Mouse (Mus musculus) left cerebral cortex, postnatal 25 days (tissue): Measurements from ENCODE around the gene Dcaf6. TPM values are rescaled to one million over a fixed set of nuclear protein-coding genes. Genes with fewer than 3 reads are reported as not detected.
A peak's percentile ranks its signal among the peaks of the same experiment; 100 is the strongest.

Experiments
- DNase-seq, 2 experiments: peaks; one replicate each; pipeline ENCODE4 v3.0.0; 2022; ENCODE audit warnings: low spot score in 2 of 2, mixed read lengths in 1 of 2
- intact Hi-C: fragments of 180-260 bp; cut with DNase I; formaldehyde crosslinking; loops from one replicate; pipeline ENCODE4 v1.15.1; 2025
- total RNA-seq, 2 experiments: library from RNA; stranded (reverse); gene quantifications; 2 replicates each; pipeline ENCODE4 v1.2.3; 2021

Gene Dcaf6
- total RNA-seq, 2 experiments from 2014 or later: 90.9 to 101 TPM

DNA sequence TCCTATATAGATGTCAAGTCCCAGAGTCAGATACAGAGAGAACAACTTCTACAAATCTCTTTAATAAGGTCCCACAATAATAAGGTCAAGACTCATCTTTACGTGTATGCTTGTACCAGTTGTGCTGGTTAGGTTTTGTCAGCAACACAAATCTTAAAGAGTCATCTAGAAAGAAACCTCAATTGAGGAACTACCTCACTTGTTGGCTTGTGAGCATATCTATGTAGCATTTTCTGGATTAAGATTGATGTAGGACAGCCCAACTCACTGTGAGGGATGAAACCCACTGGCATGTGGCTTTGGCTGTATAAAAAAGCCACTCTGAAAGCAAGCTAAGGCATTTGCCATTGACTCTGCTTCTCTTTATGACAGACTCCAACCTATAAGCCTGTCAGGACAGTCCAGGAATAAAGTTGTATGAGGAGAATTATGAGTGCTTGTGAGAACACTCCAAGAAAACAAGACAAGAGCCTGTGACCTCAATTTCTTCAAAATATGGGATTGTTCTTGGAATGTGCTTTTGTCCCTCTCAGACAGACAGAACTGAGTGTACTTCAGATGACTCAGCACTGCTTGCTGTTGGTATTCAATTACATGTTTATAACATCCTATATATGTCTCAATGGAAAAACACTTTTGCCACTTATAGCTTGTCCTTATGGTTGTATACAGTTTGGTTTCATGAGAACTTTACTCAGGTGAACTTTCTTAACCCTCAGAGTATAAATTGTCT lies 21.8 kb downstream of the Dcaf6 start:
- intact Hi-C loops: no loop called here
- DNase-seq: no peak

DNA sequence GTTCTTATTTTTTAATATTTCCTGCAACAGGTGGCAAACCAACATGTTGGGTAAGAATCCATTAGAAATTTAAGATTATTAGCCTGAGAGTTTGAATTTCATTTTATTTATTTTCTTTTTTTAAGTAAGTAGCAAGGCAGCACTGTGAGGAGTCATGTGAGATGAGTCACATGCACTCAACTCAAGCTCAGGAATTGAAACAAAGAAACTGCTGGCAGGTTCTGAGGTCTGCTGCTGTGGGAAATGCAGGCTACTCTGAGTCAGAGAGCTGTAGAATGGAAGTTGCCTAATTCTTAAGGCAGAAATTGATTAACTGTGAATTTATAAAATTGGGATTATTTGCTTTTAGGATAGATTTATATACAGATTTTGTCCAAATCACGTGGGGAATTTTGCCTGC lies 27.4 kb downstream of the Dcaf6 start:
- DNase-seq: no peak
- intact Hi-C loops: no loop called here

GRCm38 (mm10) chr1:165426254-165426653 lies 34.0 kb downstream of the Dcaf6 start:
- DNase-seq: no peak
- intact Hi-C loops: no loop called here

DNA sequence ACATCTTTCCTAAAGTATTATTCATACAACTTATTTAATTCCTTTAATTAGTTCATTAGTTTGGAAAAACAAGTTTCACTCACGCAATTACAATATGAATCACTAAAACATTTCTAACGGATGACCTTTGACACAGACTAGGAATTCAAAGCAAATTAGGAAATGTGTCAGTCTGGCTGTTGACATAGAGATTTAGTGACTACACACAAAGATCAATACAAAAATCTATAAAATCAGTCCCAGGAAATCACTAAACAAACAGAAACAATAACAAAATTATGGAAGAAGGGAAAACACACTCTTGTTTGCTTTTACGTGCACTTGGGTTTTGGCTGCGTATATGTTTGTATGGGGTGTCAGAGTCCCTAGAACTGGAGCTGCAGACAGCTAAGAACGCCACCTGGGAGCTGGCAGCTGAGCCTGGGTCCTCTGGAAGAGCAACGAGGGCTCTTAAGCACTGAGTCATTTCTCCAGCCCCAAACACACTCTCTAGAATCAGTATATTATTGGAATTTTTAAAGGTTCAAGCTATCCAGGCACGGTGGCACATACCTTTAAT lies 38.8 kb downstream of the Dcaf6 start:
- intact Hi-C loops: no loop called here

DNA sequence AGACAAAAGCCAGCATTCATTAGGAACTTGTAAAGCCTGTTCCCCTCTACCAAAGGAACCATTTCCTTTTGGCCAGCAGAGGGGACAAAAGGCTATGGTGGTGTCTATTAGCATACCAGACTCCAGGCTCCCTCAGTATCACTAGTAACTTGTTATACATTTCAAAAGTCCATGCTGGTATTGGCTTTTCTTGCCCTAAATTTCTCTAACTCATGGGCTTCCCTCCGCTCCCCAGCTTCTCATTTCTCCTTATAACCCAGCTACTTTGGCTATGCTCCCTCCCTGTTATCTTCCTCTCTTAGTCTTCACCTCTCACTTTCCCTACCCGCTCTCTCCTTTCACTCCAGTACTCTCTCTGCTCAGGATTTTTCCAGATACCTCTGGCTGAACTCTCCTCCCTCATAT lies 63.9 kb downstream of the Dcaf6 start:
- intact Hi-C loops: no loop called here
- DNase-seq: no peak

More for the DNA sequence above, 38.8 kb downstream of the Dcaf6 start:
- DNase-seq: no peak

GRCm38 (mm10) chr1:165395940-165396339 lies 64.3 kb downstream of the Dcaf6 start:
- DNase-seq: no peak
- intact Hi-C loops: no loop called here

- intact Hi-C loops: no loop called here
Measured at GRCm38 (mm10) chr1:165394836-165395235, 65.4 kb downstream of the Dcaf6 start.

GRCm38 (mm10) chr1:165393033-165393432 lies 67.2 kb downstream of the Dcaf6 start:
- intact Hi-C loops: no loop called here
- no peak for DNase-seq

More at GRCm38 (mm10) chr1:165394836-165395235, 65.4 kb downstream of the Dcaf6 start:
- DNase-seq: no peak

- peak in 1 of 2 experiments; percentile 31 for DNase-seq
- intact Hi-C loops: no loop called here
Measured at GRCm38 (mm10) chr1:165388716-165389115, 71.6 kb downstream of the Dcaf6 start.

DNA sequence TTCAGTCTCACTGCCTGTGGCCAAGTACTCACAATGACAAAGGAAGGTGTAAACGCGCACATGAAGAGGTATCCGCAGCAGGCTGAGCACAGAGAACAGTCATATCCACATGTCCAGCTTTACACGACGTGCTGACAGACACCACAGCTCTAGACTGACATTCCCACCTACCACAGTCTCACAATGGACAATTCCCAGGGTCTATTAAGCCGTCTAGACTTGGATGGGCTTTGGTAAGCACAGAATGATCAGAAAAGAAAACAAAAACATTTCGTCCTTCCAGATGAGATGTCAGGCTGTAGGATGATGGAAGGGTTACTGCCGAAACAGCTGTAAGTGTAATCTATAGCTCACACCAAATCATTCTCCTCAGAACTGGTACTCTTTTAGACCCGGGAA lies 73.8 kb downstream of the Dcaf6 start:
- intact Hi-C loops: no loop called here
- no peak for DNase-seq

DNA sequence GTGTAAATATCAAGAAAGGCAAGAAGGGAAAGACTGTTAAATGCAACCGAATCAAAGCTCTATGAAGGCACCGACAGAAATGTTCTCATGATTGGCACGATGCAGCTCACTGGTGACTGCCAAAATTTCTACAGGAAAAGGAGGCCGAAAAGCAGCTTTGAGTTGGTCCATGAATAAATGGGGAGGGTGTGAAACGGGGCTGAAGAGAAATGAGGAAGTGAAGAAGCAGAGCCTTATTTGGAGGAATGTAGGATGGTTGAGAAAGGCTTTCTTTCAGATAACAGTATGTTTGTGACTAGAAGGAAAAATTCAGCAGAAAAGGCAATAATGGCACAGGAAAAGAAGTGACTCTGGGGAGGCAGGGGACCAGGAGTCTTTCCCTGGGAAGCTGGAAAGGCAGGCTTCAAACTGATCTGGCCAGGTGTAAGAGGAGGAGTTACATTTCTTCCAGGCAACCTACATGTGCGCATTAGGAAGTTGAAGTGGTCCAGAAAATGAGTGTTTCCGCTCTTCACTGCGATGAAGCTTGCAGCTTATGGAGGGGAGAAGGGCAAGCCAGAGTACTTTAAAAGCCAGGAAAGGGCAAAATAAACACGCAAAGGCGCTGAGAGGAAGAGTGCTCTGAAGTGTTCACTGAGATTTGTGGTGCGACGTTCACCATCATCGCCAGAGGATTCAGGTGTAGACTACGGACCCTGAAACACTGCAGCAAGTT lies 74.3 kb downstream of the Dcaf6 start:
- intact Hi-C loops: no loop called here
- peak; percentile 7 to 79 for DNase-seq

GRCm38 (mm10) chr1:165373839-165374238 lies 86.4 kb downstream of the Dcaf6 start:
- DNase-seq: no peak
- intact Hi-C loops: no loop called here

GRCm38 (mm10) chr1:165370990-165371389 lies 89.3 kb downstream of the Dcaf6 start:
- intact Hi-C loops: no loop called here
- DNase-seq: no peak

- intact Hi-C loops: no loop called here
- no peak for DNase-seq
Measured at GRCm38 (mm10) chr1:165365057-165365456, 95.2 kb downstream of the Dcaf6 start.

DNA sequence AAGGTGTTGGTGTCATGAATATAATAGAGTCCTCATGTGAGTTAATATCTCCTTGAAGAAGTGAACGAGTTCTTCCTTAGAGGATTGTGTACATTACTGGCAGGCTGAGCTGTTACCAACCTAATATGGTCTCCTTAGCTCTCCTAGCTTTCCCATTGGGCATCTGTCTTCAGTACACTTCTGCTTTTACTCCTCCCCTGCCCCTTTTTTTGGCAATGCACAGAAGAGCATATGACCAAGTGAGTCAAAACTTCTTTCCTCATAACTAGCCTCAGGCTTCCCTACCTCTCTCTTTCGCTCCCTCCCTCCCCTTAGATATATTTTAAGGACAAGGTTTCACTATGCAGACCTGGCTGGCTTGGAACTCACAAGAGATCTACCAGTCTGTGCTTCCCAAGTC lies 97.0 kb downstream of the Dcaf6 start:
- no peak for DNase-seq
- intact Hi-C loops: no loop called here

GRCm38 (mm10) chr1:165356347-165356746 lies 103.9 kb downstream of the Dcaf6 start:
- no peak for DNase-seq
- intact Hi-C loops: no loop called here

- intact Hi-C loops: no loop called here
- no peak for DNase-seq
Measured at GRCm38 (mm10) chr1:165348627-165349026, 111.6 kb downstream of the Dcaf6 start.

DNA sequence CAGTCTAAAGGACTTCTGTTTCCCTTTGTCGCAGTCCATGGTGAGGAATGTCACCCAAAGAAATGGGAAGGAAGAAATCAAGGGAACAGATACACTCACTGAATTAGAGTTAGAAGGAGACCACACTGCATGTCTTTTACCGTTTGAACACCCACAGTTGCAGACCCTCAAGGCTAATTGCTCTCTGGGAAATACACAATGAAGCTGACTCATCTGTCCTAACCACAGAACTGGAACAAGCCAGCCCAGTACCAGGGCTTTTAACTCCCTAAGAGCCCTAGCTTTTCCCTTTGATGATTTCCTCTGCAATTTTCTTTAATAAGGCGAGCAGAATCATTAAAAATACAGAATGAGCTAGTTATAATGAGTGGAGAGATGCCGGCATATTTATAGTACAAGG lies 115.8 kb downstream of the Dcaf6 start:
- DNase-seq: peak in 1 of 2 experiments; percentile 57
- intact Hi-C loops: loop anchor here (5.0 kb wide), 1 partner anchor 113 kb away; no protein-coding TSS in a partner anchor

DNA sequence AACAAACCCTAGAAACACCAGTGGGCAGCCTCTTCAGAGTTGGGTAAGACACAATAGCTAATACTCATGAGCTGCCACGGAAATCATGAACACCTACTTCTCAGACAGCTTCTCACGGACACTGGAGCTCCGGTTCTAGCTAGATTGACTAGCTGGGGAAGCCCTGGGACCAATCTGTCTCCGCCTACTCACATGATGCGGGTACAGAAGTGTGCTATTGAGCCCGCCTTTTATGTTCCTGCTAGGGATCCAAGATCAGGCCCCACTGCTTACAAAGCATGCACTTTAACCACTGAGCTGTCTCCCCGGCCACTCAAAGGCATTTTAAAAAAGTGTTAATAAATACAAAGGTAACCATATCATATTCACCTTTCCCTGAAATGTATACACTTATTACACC lies 118.1 kb downstream of the Dcaf6 start:
- intact Hi-C loops: loop anchor here (5.0 kb wide), 1 partner anchor 115 kb away; no protein-coding TSS in a partner anchor
- DNase-seq: peak in 1 of 2 experiments; percentile 25

- DNase-seq: no peak
- intact Hi-C loops: no loop called here
Measured at GRCm38 (mm10) chr1:165332797-165333196, 127.5 kb downstream of the Dcaf6 start.

DNA sequence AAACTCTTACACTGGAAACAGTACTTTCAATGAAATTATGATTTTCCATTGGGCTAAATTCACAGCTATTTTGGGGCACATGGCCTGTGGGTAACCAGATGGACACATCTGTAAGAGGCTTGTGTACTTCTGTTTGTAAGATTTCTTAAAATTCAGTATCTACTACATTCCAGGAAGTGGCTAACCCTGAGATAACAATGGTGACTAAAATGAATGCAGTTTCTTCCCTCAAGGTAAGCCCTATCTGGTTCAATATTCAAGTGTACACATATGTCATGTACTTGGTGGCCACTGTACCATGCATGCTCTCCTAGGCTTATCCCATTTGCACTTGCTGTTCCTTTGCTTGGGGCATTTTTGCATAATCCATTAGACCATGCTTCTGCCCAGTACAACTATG lies 129.4 kb downstream of the Dcaf6 start:
- intact Hi-C loops: no loop called here
- no peak for DNase-seq
